Mouse (Mus musculus) intestine, embryonic 16.5 days (tissue): ENCODE measurements at regions not wholly inside any gene's neighbourhood (a gene's known extent, or its start where the extent isn't known, plus 50 kb on each side); places are given as distances from the start of the nearest gene placed in this dataset.

Experiments used
- ATAC-seq: fragments of 200-750 bp; cut with Nextera tagmentation; 2 replicates; pipeline ENCODE4 v1.8.0; 2017; ENCODE audit warnings: moderate TSS enrichment, moderate library complexity
- H3K27ac ChIP-seq: fragments of 300-500 bp; sonication (generic); 2 replicates; pipeline ENCODE4 v1.5.1; 2014; ENCODE audit warnings: mild to moderate bottlenecking, low read length
- H3K27me3 ChIP-seq: fragments of 300-500 bp; sonication (generic); replicated peaks from 2 replicates; pipeline ENCODE4 v1.6.1; 2014; ENCODE audit warnings: low read length, control low read depth, mixed read lengths; ENCODE audit not compliant: control insufficient read depth, insufficient read depth
- H3K36me3 ChIP-seq: fragments of 300-500 bp; sonication (generic); 2 replicates; pipeline ENCODE4 v1.6.1; 2014; ENCODE audit warnings: low read length, control low read depth; ENCODE audit not compliant: control insufficient read depth, insufficient read depth
- H3K4me1 ChIP-seq: fragments of 300-500 bp; sonication (generic); 2 replicates; pipeline ENCODE4 v1.6.1; 2014; ENCODE audit warnings: low read length, control low read depth, mixed read lengths; ENCODE audit not compliant: control insufficient read depth, insufficient read depth
- H3K4me2 ChIP-seq: fragments of 300-500 bp; sonication (generic); 2 replicates; pipeline ENCODE4 v1.6.1; 2014; ENCODE audit warnings: low read depth, low read length, control low read depth
- H3K4me3 ChIP-seq: fragments of 300-500 bp; sonication (generic); 2 replicates; pipeline ENCODE4 v1.5.1; 2014; ENCODE audit warnings: mild to moderate bottlenecking, low read length
- H3K9ac ChIP-seq: fragments of 300-500 bp; sonication (generic); 2 replicates; pipeline ENCODE4 v1.6.1; 2014; ENCODE audit warnings: low read depth, low read length
- H3K9me3 ChIP-seq: fragments of 300-500 bp; sonication (generic); 2 replicates; pipeline ENCODE4 v1.6.1; 2016; ENCODE audit warnings: low read length, control low read depth; ENCODE audit not compliant: control insufficient read depth
- whole genome bisulfite sequencing: fragments of 180-500 bp; shearing (Covaris S2); extraction: QIAGEN DNeasy Blood & Tissue Kit; methylation state at CpG from one replicate; pipeline ENCODE4 v1.1.7; 2014; 5-methylcytosine and 5-hydroxymethylcytosine counted together

GRCm38 (mm10) chr12:9901948-9902347 lies 332.0 kb downstream of the Osr1 start:
- Histone ChIP-seq H3K27ac (no peak overlapping the region), H3K4me3 (no peak overlapping the region), H3K4me2 (no peak overlapping the region), H3K27me3 (no peaks in the 10 kb centered on the region; the same call in 1 of the 2 replicates), H3K9ac (no peak overlapping the region), H3K9me3 (no peaks in the 10 kb centered on the region), H3K4me1 (no peaks in the 10 kb centered on the region), H3K36me3 (no peaks in the 10 kb centered on the region)
- WGBS: 50% methylated on average over 2 of the region's 2 CpGs
- ATAC-seq: no peak

- Histone ChIP-seq H3K9ac (no peak overlapping the region), H3K9me3 (no peaks in the 10 kb centered on the region), H3K27ac (no peak overlapping the region), H3K36me3 (no peaks in the 10 kb centered on the region), H3K4me2 (no peak overlapping the region), H3K4me1 (no peaks in the 10 kb centered on the region), H3K4me3 (no peak overlapping the region), H3K27me3 (no peaks in the 10 kb centered on the region)
- no peak for ATAC-seq
- WGBS: 58% methylated on average over 2 of the region's 2 CpGs
These were observed 333.9 kb downstream of the Osr1 start for GRCm38 (mm10) chr12:9903702-9904231.

GRCm38 (mm10) chr12:9912333-9912732 lies 342.4 kb downstream of the Osr1 start:
- no peaks in the 10 kb centered on the region for H3K36me3 ChIP-seq
- no peak overlapping the region for H3K4me3 ChIP-seq
- no peak overlapping the region for H3K27ac ChIP-seq
- H3K9ac ChIP-seq: no peak overlapping the region
- H3K9me3 ChIP-seq: no peaks in the 10 kb centered on the region
- no peaks in the 10 kb centered on the region for H3K27me3 ChIP-seq
- H3K4me2 ChIP-seq: no peak overlapping the region
- ATAC-seq: no peak
- no peaks in the 10 kb centered on the region for H3K4me1 ChIP-seq

- WGBS: 55% methylated on average over 7 of the region's 7 CpGs
These were observed 345.8 kb downstream of the Osr1 start for GRCm38 (mm10) chr12:9915726-9916140.

GRCm38 (mm10) chr12:9918026-9918425 lies 348.1 kb downstream of the Osr1 start:
- Histone ChIP-seq H3K4me3 (no peak overlapping the region), H3K9ac (no peak overlapping the region), H3K4me1 (no peaks in the 10 kb centered on the region), H3K9me3 (no peaks in the 10 kb centered on the region), H3K4me2 (no peak overlapping the region), H3K27me3 (no peaks in the 10 kb centered on the region), H3K27ac (no peak overlapping the region), H3K36me3 (no peaks in the 10 kb centered on the region)
- no peak for ATAC-seq
- 68% methylated on average over 4 of the region's 4 CpGs for WGBS

More at GRCm38 (mm10) chr12:9915726-9916140, 345.8 kb downstream of the Osr1 start:
- no peaks in the 10 kb centered on the region for H3K36me3 ChIP-seq
- no peaks in the 10 kb centered on the region for H3K9me3 ChIP-seq
- no peak overlapping the region for H3K4me3 ChIP-seq
- H3K27ac ChIP-seq: no peak overlapping the region
- peak; percentile 31; the same call in 1 of the 2 replicates for ATAC-seq
- no peaks in the 10 kb centered on the region for H3K27me3 ChIP-seq
- H3K4me2 ChIP-seq: no peak overlapping the region
- no peak overlapping the region for H3K9ac ChIP-seq
- no peaks in the 10 kb centered on the region for H3K4me1 ChIP-seq

GRCm38 (mm10) chr12:9919007-9919406 lies 349.1 kb downstream of the Osr1 start:
- no peak for ATAC-seq
- Histone ChIP-seq H3K9me3 (no peaks in the 10 kb centered on the region), H3K4me3 (no peak overlapping the region), H3K36me3 (no peaks in the 10 kb centered on the region), H3K27ac (no peak overlapping the region), H3K4me1 (no peaks in the 10 kb centered on the region), H3K27me3 (no peaks in the 10 kb centered on the region), H3K4me2 (no peak overlapping the region), H3K9ac (no peak overlapping the region)
- WGBS: 67% methylated on average over 3 of the region's 3 CpGs

- Histone ChIP-seq H3K27ac (no peak overlapping the region), H3K27me3 (no peaks in the 10 kb centered on the region), H3K4me3 (no peak overlapping the region), H3K9me3 (no peaks in the 10 kb centered on the region), H3K36me3 (no peaks in the 10 kb centered on the region), H3K4me1 (no peaks in the 10 kb centered on the region), H3K9ac (no peak overlapping the region), H3K4me2 (no peak overlapping the region)
- 78% methylated on average over 4 of the region's 4 CpGs for WGBS
- no peak for ATAC-seq
These were observed 349.5 kb downstream of the Osr1 start for GRCm38 (mm10) chr12:9919433-9919832.

- H3K36me3 ChIP-seq: no peaks in the 10 kb centered on the region
- WGBS: 68% methylated on average over 2 of the region's 2 CpGs
- H3K4me3 ChIP-seq: no peak overlapping the region
- H3K4me1 ChIP-seq: no peaks in the 10 kb centered on the region
- no peak overlapping the region for H3K4me2 ChIP-seq
- no peak overlapping the region for H3K27ac ChIP-seq
- no peak overlapping the region for H3K9ac ChIP-seq
- H3K27me3 ChIP-seq: no peaks in the 10 kb centered on the region
- no peak for ATAC-seq
- no peaks in the 10 kb centered on the region for H3K9me3 ChIP-seq
These were observed 350.5 kb downstream of the Osr1 start for GRCm38 (mm10) chr12:9920401-9920800.

- 80% methylated on average over 2 of the region's 2 CpGs for WGBS
- no peak overlapping the region for H3K9ac ChIP-seq
- no peak overlapping the region for H3K27ac ChIP-seq
- H3K9me3 ChIP-seq: no peaks in the 10 kb centered on the region
- H3K4me1 ChIP-seq: no peaks in the 10 kb centered on the region
- no peaks in the 10 kb centered on the region for H3K36me3 ChIP-seq
- no peaks in the 10 kb centered on the region for H3K27me3 ChIP-seq
- ATAC-seq: no peak
- no peak overlapping the region for H3K4me2 ChIP-seq
- H3K4me3 ChIP-seq: no peak overlapping the region
These were observed 351.8 kb downstream of the Osr1 start for GRCm38 (mm10) chr12:9921591-9922198.

GRCm38 (mm10) chr12:9924561-9924960 lies 354.6 kb downstream of the Osr1 start:
- H3K27ac ChIP-seq: no peak overlapping the region
- H3K9me3 ChIP-seq: no peaks in the 10 kb centered on the region
- ATAC-seq: no peak
- H3K27me3 ChIP-seq: no peaks in the 10 kb centered on the region
- no peaks in the 10 kb centered on the region for H3K4me1 ChIP-seq
- 70% methylated on average over 3 of the region's 3 CpGs for WGBS
- no peaks in the 10 kb centered on the region for H3K36me3 ChIP-seq
- H3K4me2 ChIP-seq: no peak overlapping the region
- no peak overlapping the region for H3K9ac ChIP-seq
- no peak overlapping the region for H3K4me3 ChIP-seq
